Mouse (Mus musculus) hindbrain, embryonic 14.5 days (tissue): Measurements from ENCODE around the gene Ptcra. TPM values are rescaled to one million over a fixed set of nuclear protein-coding genes. Genes with fewer than 3 reads are reported as not detected.
A peak's percentile ranks its signal among the peaks of the same experiment; 100 is the strongest.

ENCODE experiments used
- ATAC-seq: fragments of 200-750 bp; cut with Nextera tagmentation; 2 replicates; pipeline ENCODE4 v1.8.0; 2017; ENCODE audit warnings: moderate number of reproducible peaks, mild to moderate bottlenecking, moderate TSS enrichment, moderate library complexity; ENCODE audit not compliant: low FRiP score
- DNase-seq: peaks from one replicate; pipeline ENCODE4 v3.0.0-alpha.2; 2015; ENCODE audit warnings: low spot score
- H3K27ac ChIP-seq: fragments of 300-500 bp; sonication (generic); 2 replicates; pipeline ENCODE4 v1.5.1; 2014; ENCODE audit warnings: mild to moderate bottlenecking, moderate library complexity
- H3K27me3 ChIP-seq: fragments of 300-500 bp; sonication (generic); 2 replicates; pipeline ENCODE4 v1.6.1; 2014; ENCODE audit warnings: mild to moderate bottlenecking, low read length, mixed read lengths; ENCODE audit not compliant: control insufficient read depth, insufficient read depth
- H3K36me3 ChIP-seq: fragments of 300-500 bp; sonication (generic); replicated peaks from 2 replicates; pipeline ENCODE4 v1.6.1; 2014; ENCODE audit not compliant: control insufficient read depth, insufficient read depth
- H3K4me1 ChIP-seq: fragments of 300-500 bp; sonication (generic); replicated peaks from 2 replicates; pipeline ENCODE4 v1.6.1; 2014; ENCODE audit warnings: antibody characterized with exemption, low read length, mixed read lengths; ENCODE audit not compliant: control insufficient read depth, insufficient read depth
- H3K4me2 ChIP-seq: fragments of 300-500 bp; sonication (generic); replicated peaks from 2 replicates; pipeline ENCODE4 v1.6.1; 2014; ENCODE audit warnings: mild to moderate bottlenecking, moderate library complexity
- H3K4me3 ChIP-seq: fragments of 300-500 bp; sonication (generic); replicated peaks from 2 replicates; pipeline ENCODE4 v1.5.1; 2014; ENCODE audit warnings: mild to moderate bottlenecking, low read length
- H3K9ac ChIP-seq: fragments of 300-500 bp; sonication (generic); 2 replicates; pipeline ENCODE4 v1.6.1; 2014
- H3K9me3 ChIP-seq: fragments of 300-500 bp; sonication (generic); 2 replicates; pipeline ENCODE4 v1.6.1; 2016; ENCODE audit warnings: low read length; ENCODE audit not compliant: control insufficient read depth
- WGBS: fragments of 180-500 bp; shearing (Covaris S2); extraction: QIAGEN DNeasy Blood & Tissue Kit; methylation state at CpG from one replicate; pipeline ENCODE4 v1.1.7; 2014; 5-methylcytosine and 5-hydroxymethylcytosine counted together
- polyA plus RNA-seq: library from polyadenylated mRNA; unstranded; fragments of >200 nt; fragmentation: Nextera tagmentation; extraction: Ambion mirVana; gene quantifications from 2 replicates; pipeline ENCODE4 v1.2.1, GENCODE M21; 2014

The Ptcra gene
- polyA plus RNA-seq, 1 experiment from 2014 or later = 0.35 TPM

DNA sequence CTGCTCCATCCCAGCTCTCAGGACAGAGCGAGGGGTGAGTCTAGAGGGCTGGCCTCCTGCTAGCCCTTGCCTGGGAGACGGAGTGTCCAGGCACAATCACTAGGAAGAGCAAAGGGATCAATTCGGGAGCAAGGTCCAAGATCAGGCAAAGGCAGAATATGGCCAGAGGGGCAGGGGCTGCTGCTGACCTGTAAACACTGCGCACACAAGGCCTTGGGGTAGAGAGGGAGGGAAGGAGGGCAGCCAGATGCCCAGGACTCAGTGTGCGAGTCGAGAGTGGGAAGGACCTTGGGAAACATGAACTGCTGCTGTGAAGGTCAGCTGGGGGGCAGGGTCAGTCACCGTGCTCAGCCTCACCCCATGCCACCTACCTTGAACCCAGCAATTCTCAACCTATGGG, 28.2 kb downstream of the Ptcra start:
- WGBS = 92% methylated on average over 7 of the region's 7 CpGs
- H3K4me1 ChIP-seq = no peaks in the 10 kb centered on the region
- H3K36me3 ChIP-seq = peaks cover 21% of the 10 kb centered on the region; the same call in 1 of the 2 replicates
- no peak for ATAC-seq
- no peak overlapping the region for H3K4me3 ChIP-seq
- H3K9ac ChIP-seq = no peak overlapping the region
- no peak overlapping the region for H3K27ac ChIP-seq
- no peaks in the 10 kb centered on the region for H3K9me3 ChIP-seq
- no peaks in the 10 kb centered on the region for H3K27me3 ChIP-seq
- H3K4me2 ChIP-seq = no peak overlapping the region
- DNase-seq = no peak

GRCm38 (mm10) chr17:46734055-46734454, 29.5 kb downstream of the Ptcra start:
- no peak for ATAC-seq
- DNase-seq = no peak
- H3K36me3 ChIP-seq = peaks cover 21% of the 10 kb centered on the region; the same call in 1 of the 2 replicates
- no peak overlapping the region for H3K4me2 ChIP-seq
- 0 out of 2 replicates have a peak, but pooled peaks cover 5% of the 10 kb centered on the region for H3K27me3 ChIP-seq
- no peak overlapping the region for H3K27ac ChIP-seq
- WGBS = 94% methylated on average over 3 of the region's 3 CpGs
- no peak overlapping the region for H3K9ac ChIP-seq
- no peaks in the 10 kb centered on the region for H3K4me1 ChIP-seq
- H3K4me3 ChIP-seq = no peak overlapping the region
- no peaks in the 10 kb centered on the region for H3K9me3 ChIP-seq

GRCm38 (mm10) chr17:46728904-46729318, 34.6 kb downstream of the Ptcra start, which contains the start of gene Gnmt:
Gene Gnmt, minus strand, starts transcription at chr17:46729168.
- H3K36me3 ChIP-seq = peaks cover 7% of the 10 kb centered on the region; the same call in 1 of the 2 replicates
- no peak within 1 kb of the TSS for H3K4me3 ChIP-seq
- H3K4me1 ChIP-seq = no peaks in the 10 kb centered on the region
- H3K27me3 ChIP-seq = 0 out of 2 replicates have a peak, but pooled peaks cover 5% of the 10 kb centered on the region
- WGBS = 20% methylated on average over 24 of the region's 24 CpGs
- DNase-seq (no peak), ATAC-seq (peak; percentile 26; the same call in 1 of the 2 replicates)
- no peak within 1 kb of the TSS for H3K27ac ChIP-seq
- H3K9ac ChIP-seq = 0 out of 2 replicates have a peak within 1 kb of the TSS, but pooled peaks have one; percentile 8
- H3K9me3 ChIP-seq = no peaks in the 10 kb centered on the region
- H3K4me2 ChIP-seq = 0 out of 2 replicates have a peak within 1 kb of the TSS, but pooled peaks have one; percentile 7

DNA sequence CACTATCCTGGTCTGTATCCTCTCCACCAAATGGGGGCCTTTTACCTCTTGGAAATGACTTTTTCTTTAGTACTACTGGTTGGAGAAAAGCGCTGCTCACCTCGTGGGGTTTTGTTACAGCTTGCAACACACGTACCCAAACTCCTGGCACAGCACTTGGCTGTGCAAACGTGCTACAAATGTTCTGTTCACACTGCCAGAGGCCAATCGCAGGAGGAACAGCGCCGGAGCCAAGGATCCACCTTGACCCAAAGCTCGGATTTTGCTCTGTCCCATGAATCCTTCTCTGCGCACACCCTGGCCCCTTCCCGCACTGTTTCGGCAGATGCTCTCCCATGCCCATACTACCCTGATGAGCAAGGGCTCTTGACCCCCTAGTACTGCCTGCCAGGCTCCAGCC, 35.0 kb downstream of the Ptcra start:
- H3K4me1 ChIP-seq = no peaks in the 10 kb centered on the region
- 48% methylated on average over 11 of the region's 11 CpGs for WGBS
- no peak overlapping the region for H3K4me2 ChIP-seq
- no peak overlapping the region for H3K27ac ChIP-seq
- peaks cover 7% of the 10 kb centered on the region; the same call in 1 of the 2 replicates for H3K36me3 ChIP-seq
- no peak overlapping the region for H3K9ac ChIP-seq
- H3K27me3 ChIP-seq = 0 out of 2 replicates have a peak, but pooled peaks cover 5% of the 10 kb centered on the region
- 0 out of 2 replicates have a peak, but pooled peaks have one; percentile 4 for ATAC-seq
- no peaks in the 10 kb centered on the region for H3K9me3 ChIP-seq
- no peak for DNase-seq
- no peak overlapping the region for H3K4me3 ChIP-seq

DNA sequence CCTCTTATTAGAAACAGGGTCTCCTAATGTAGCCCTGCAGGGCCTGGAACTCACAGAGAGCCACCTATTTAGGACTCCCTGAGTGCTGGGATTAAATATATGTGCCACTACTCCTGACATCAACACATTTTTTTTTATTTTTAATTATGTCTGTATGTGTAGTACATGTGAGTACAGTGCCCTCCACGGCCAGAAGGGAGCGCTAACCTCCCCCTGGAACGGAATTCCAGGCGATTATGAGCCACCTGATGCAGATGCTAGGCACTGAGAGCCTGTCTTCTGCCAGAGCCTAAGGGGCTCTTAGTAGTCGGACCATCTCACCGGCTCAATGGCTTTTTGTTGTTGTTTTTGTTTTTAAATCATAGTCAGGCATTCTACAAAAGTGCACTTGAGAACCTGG, 35.5 kb downstream of the Ptcra start:
- WGBS = 36% methylated on average over 6 of the region's 6 CpGs
- DNase-seq = no peak
- no peaks in the 10 kb centered on the region for H3K9me3 ChIP-seq

GRCm38 (mm10) chr17:46727271-46727670, 36.2 kb downstream of the Ptcra start:
- WGBS = 91% methylated on average over 11 of the region's 11 CpGs
- no peaks in the 10 kb centered on the region for H3K9me3 ChIP-seq
- DNase-seq (no peak), ATAC-seq (no peak)
- 0 out of 2 replicates have a peak, but pooled peaks cover 5% of the 10 kb centered on the region for H3K27me3 ChIP-seq
- H3K9ac ChIP-seq = no peak overlapping the region
- H3K4me2 ChIP-seq = no peak overlapping the region
- peaks cover 16% of the 10 kb centered on the region for H3K36me3 ChIP-seq
- no peak overlapping the region for H3K4me3 ChIP-seq
- no peaks in the 10 kb centered on the region for H3K4me1 ChIP-seq
- H3K27ac ChIP-seq = no peak overlapping the region

More for the DNA sequence above, 35.5 kb downstream of the Ptcra start:
- Histone ChIP-seq H3K4me2 (no peak overlapping the region), H3K4me1 (no peaks in the 10 kb centered on the region), H3K36me3 (peaks cover 12% of the 10 kb centered on the region), H3K4me3 (no peak overlapping the region), H3K27ac (no peak overlapping the region), H3K9ac (no peak overlapping the region), H3K27me3 (0 out of 2 replicates have a peak, but pooled peaks cover 5% of the 10 kb centered on the region)
- no peak for ATAC-seq

- ATAC-seq = no peak
- Histone ChIP-seq H3K9me3 (no peaks in the 10 kb centered on the region), H3K4me3 (no peak overlapping the region), H3K27me3 (0 out of 2 replicates have a peak, but pooled peaks cover 5% of the 10 kb centered on the region), H3K9ac (no peak overlapping the region), H3K4me1 (no peaks in the 10 kb centered on the region), H3K36me3 (peaks cover 28% of the 10 kb centered on the region), H3K27ac (no peak overlapping the region), H3K4me2 (no peak overlapping the region)
- 93% methylated on average over 26 of the region's 26 CpGs for WGBS
- no peak for DNase-seq
Measured at GRCm38 (mm10) chr17:46725731-46726645, 37.5 kb downstream of the Ptcra start.

- Histone ChIP-seq H3K4me1 (no peaks in the 10 kb centered on the region), H3K4me3 (no peak overlapping the region), H3K4me2 (no peak overlapping the region), H3K27ac (no peak overlapping the region), H3K9me3 (no peaks in the 10 kb centered on the region), H3K9ac (no peak overlapping the region), H3K27me3 (0 out of 2 replicates have a peak, but pooled peaks cover 5% of the 10 kb centered on the region), H3K36me3 (peaks cover 34% of the 10 kb centered on the region)
- no peak for DNase-seq
- ATAC-seq = 0 out of 2 replicates have a peak, but pooled peaks have one; percentile 21
- WGBS = 49% methylated on average over 9 of the region's 9 CpGs
Measured at GRCm38 (mm10) chr17:46725273-46725672, 38.2 kb downstream of the Ptcra start.

DNA sequence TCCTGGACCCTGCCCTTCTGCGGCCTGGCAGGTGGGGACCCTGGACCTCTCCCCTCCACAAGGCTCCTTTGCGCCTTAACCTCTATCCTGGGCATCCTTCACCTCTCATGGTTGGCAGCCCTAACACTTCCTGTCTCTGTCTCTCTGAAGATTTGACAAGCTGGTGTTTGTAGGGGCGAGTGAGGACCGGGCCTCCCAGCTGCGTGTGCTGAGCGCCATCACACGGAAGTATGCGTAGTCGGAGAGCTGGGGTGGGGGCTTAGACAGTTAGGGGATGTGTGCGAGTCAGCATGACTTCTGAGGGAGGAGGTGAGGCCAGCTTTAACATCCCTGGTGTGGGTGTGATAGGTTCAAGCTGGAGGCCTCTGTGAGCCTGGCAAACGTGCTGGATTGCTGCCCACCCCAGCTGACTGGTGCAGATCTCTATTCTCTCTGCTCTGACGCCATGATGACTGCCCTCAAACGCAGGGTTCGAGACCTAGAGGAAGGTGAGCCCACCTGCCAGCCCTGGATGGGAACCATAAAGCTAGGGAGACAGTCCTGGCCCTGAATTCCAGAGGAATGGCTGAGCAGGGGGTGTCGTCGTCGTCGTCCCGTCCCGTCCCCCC, 38.9 kb downstream of the Ptcra start:
- no peak overlapping the region for H3K4me3 ChIP-seq
- no peak overlapping the region for H3K4me2 ChIP-seq
- WGBS = 87% methylated on average over 20 of the region's 20 CpGs
- H3K27ac ChIP-seq = no peak overlapping the region
- ATAC-seq (no peak), DNase-seq (no peak)
- H3K36me3 ChIP-seq = peaks cover 37% of the 10 kb centered on the region
- H3K9ac ChIP-seq = no peak overlapping the region
- 0 out of 2 replicates have a peak, but pooled peaks cover 5% of the 10 kb centered on the region for H3K27me3 ChIP-seq
- H3K9me3 ChIP-seq = no peaks in the 10 kb centered on the region
- H3K4me1 ChIP-seq = no peaks in the 10 kb centered on the region
